Mouse (Mus musculus): Measurements from ENCODE around the gene Larp1. TPM values are rescaled to one million over a fixed set of nuclear protein-coding genes. Genes with fewer than 3 reads are reported as not detected.

Gene Larp1
- polyA plus RNA-seq, 1 experiment from 2014 or later, result 16.7 TPM

DNA sequence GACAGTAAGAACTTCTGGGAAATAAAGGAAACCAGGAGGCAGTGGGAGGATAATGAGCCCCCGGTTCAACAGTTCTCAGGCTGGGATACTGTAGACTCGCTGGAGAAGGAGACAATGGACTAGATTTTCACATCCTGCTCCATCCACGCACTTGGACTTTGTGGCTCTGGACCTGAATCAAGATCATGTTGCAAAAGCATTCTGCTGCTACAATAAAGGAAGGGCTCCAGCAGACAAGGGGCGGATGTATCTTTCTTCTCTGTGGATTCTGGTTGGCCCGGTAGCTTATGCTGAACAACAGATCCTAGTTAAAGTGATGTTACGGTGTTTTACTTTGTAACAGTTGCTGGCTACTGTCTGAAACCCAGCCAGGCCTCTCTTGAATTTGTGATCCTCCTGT lies 22.4 kb upstream of the Larp1 start:
- WGBS, result 74% methylated on average over 6 of the region's 6 CpGs
- H3K9ac ChIP-seq (ENCODE audit: low read depth, low read length), result no peak overlapping the region
- H3K27ac ChIP-seq (ENCODE audit: low read length), result 0 out of 2 replicates have a peak overlapping the region, but pooled peaks have one; percentile 8
- no peaks in the 10 kb centered on the region for H3K9me3 ChIP-seq (ENCODE audit: control insufficient read depth, low read length)
- H3K36me3 ChIP-seq (ENCODE audit: control insufficient read depth, insufficient read depth, low read length), result no peaks in the 10 kb centered on the region
- H3K4me3 ChIP-seq (ENCODE audit: low read length), result no peak overlapping the region
- peaks cover 16% of the 10 kb centered on the region for H3K4me1 ChIP-seq (ENCODE audit: control insufficient read depth, insufficient read depth, low read length)
- no peaks in the 10 kb centered on the region for H3K27me3 ChIP-seq (replicated peaks; ENCODE audit: control insufficient read depth, insufficient read depth, low read length)
- no peak overlapping the region for H3K4me2 ChIP-seq (ENCODE audit: low read depth, low read length)
- ATAC-seq, result peak; percentile 53

DNA sequence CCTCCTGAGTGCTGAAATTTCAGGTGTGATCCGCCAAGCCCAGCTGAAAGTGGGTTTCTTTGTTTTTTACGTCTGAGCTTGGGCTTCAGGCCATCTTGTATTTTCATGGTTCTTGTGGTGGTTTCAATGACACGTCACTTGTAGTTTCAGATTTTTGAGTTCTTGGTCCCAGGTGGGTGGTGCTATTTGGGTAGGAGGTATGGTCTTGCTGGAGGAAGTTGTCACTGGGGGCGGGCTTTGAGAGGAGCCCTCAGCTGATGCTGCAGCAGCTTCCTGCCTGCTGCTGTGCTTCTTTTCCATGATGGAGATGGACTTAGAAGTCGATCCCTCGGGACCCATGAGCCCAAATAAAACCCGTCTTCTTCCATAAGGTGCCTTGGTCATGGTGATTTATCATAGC lies 22.0 kb upstream of the Larp1 start:
- Histone ChIP-seq H3K27ac (ENCODE audit: low read length) (0 out of 2 replicates have a peak overlapping the region, but pooled peaks have one; percentile 8), H3K4me3 (ENCODE audit: low read length) (no peak overlapping the region), H3K4me2 (ENCODE audit: low read depth, low read length) (no peak overlapping the region), H3K4me1 (ENCODE audit: control insufficient read depth, insufficient read depth, low read length) (peaks cover 16% of the 10 kb centered on the region), H3K27me3 (replicated peaks; ENCODE audit: control insufficient read depth, insufficient read depth, low read length) (no peaks in the 10 kb centered on the region), H3K9ac (ENCODE audit: low read depth, low read length) (no peak overlapping the region), H3K36me3 (ENCODE audit: control insufficient read depth, insufficient read depth, low read length) (no peaks in the 10 kb centered on the region), H3K9me3 (ENCODE audit: control insufficient read depth, low read length) (no peaks in the 10 kb centered on the region)
- WGBS, result 93% methylated on average over 7 of the region's 7 CpGs
- no peak for ATAC-seq

DNA sequence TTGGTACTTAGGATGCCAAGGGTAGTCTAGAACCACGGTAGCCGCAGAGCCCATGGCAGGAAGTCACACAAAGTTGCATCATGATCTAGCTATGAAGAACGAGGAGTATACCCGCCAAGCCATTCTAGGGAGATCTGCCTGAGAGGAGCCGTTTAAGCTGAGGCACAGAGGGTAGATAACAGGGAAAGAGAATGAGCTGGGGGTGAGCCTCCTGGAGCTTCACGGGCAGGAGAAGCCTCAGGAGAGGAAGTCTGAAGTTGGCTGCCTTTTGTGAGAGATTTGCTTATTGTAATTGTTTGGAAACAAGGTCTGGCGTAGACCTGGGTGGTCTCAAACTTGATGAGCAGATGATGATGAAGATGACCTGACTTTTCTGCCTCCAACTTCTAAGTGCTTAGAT lies 10.7 kb upstream of the Larp1 start:
- H3K9ac ChIP-seq (ENCODE audit: low read depth, low read length), result no peak overlapping the region
- no peak for ATAC-seq
- WGBS, result 69% methylated on average over 7 of the region's 7 CpGs
- no peaks in the 10 kb centered on the region for H3K36me3 ChIP-seq (ENCODE audit: control insufficient read depth, insufficient read depth, low read length)
- H3K4me1 ChIP-seq (ENCODE audit: control insufficient read depth, insufficient read depth, low read length), result 0 out of 2 replicates have a peak, but pooled peaks cover 2% of the 10 kb centered on the region
- H3K4me2 ChIP-seq (ENCODE audit: low read depth, low read length), result no peak overlapping the region
- H3K27me3 ChIP-seq (replicated peaks; ENCODE audit: control insufficient read depth, insufficient read depth, low read length), result no peaks in the 10 kb centered on the region
- H3K27ac ChIP-seq (ENCODE audit: low read length), result no peak overlapping the region
- H3K9me3 ChIP-seq (ENCODE audit: control insufficient read depth, low read length), result no peaks in the 10 kb centered on the region
- no peak overlapping the region for H3K4me3 ChIP-seq (ENCODE audit: low read length)

DNA sequence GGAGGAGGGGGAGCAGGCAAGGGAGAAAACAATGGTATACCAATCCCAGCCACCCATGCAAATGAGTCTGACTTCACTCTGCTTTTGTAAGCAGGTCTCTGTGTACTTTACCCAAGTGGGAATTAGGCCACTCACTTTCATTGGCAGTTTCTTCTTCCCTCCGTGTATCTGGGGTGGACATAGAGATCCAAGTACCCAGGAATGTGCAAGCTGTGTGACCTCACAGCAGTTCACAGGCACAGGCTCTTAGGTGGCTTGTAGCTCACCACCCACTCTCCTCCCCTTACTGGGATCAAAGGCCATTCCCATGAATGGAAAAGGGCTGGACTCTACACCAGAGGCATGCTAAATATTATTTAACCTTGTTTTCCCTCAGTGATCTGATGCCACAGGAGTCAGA lies 10.0 kb upstream of the Larp1 start:
- WGBS, result 15% methylated on average over 1 of the region's 1 CpGs
- peak; percentile 93 for ATAC-seq

DNA sequence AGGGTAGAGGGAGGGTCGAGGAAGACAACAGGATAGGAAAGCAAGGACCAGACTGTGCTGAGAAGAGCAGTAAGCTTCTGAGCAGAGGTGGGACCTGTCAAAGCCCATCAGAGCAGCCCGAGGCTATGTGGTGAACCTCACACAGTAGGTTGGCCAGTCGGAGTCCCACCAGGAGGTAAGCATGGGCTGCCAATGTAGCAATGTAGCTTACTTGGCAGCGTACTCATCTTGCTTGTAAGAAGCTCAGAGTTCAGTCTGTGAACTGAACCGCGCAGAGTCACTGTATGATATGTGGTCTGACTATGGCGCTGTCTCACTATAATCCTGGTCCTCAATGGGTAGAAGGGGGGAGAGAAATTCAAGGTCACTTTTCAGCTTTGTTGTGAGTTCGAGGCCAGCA lies 5.7 kb upstream of the Larp1 start:
- Histone ChIP-seq H3K4me1 (ENCODE audit: control insufficient read depth, insufficient read depth, low read length) (peaks cover 7% of the 10 kb centered on the region), H3K9ac (ENCODE audit: low read depth, low read length) (no peak overlapping the region), H3K36me3 (ENCODE audit: control insufficient read depth, insufficient read depth, low read length) (no peaks in the 10 kb centered on the region), H3K27ac (ENCODE audit: low read length) (no peak overlapping the region), H3K4me3 (ENCODE audit: low read length) (no peak overlapping the region), H3K27me3 (replicated peaks; ENCODE audit: control insufficient read depth, insufficient read depth, low read length) (no peaks in the 10 kb centered on the region), H3K9me3 (ENCODE audit: control insufficient read depth, low read length) (no peaks in the 10 kb centered on the region), H3K4me2 (ENCODE audit: low read depth, low read length) (no peak overlapping the region)
- 87% methylated on average over 8 of the region's 8 CpGs for WGBS
- ATAC-seq, result no peak

More for the DNA sequence above, 10.0 kb upstream of the Larp1 start:
- H3K4me3 ChIP-seq (ENCODE audit: low read length), result no peak overlapping the region
- 0 out of 2 replicates have a peak overlapping the region, but pooled peaks have one; percentile 54 for H3K27ac ChIP-seq (ENCODE audit: low read length)
- no peaks in the 10 kb centered on the region for H3K27me3 ChIP-seq (replicated peaks; ENCODE audit: control insufficient read depth, insufficient read depth, low read length)
- 0 out of 2 replicates have a peak, but pooled peaks cover 2% of the 10 kb centered on the region for H3K4me1 ChIP-seq (ENCODE audit: control insufficient read depth, insufficient read depth, low read length)
- no peak overlapping the region for H3K9ac ChIP-seq (ENCODE audit: low read depth, low read length)
- H3K4me2 ChIP-seq (ENCODE audit: low read depth, low read length), result no peak overlapping the region
- no peaks in the 10 kb centered on the region for H3K9me3 ChIP-seq (ENCODE audit: control insufficient read depth, low read length)
- no peaks in the 10 kb centered on the region for H3K36me3 ChIP-seq (ENCODE audit: control insufficient read depth, insufficient read depth, low read length)

DNA sequence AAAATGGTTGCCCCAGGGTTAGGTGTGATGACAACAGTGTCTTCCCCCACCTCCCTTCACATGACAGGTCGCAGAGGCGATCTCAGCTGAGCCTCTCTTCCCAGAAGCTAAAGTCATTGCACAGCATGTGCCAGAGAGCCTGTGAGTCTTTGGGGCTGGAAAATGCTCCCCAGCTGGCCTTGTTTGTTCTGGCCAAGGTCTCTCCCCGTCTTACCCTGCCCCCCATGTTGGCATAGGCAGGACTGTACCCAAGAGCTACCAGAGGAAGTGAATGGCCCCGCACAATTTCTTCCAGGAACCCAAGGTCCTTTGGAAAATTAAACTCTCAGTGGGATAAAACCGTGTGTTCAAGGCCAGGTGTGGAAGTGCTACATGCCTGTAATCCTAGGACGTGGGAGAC lies 5.1 kb upstream of the Larp1 start:
- 76% methylated on average over 6 of the region's 6 CpGs for WGBS
- no peak overlapping the region for H3K27ac ChIP-seq (ENCODE audit: low read length)

DNA sequence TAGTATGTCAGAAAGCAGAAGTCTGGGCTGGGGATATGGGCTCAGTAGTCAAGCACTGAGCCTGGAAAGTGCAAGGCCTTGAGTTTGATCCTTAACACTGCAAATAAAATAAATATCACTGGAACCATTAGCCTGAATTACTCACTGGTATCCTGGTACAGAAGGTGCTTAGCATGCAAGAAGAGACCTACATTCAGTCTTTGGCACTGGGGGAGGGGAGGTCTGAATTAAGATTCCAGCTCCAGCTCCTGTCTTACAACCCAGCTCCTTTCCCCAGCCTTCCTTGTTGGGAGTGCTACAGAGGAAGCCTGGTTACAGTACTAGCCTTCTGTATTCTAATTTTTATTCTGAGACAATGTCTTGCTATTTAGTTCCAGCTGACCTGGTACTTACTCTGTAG lies 3.8 kb upstream of the Larp1 start:
- no peak overlapping the region for H3K9ac ChIP-seq (ENCODE audit: low read depth, low read length)
- no peak for ATAC-seq

More for the DNA sequence above, 5.1 kb upstream of the Larp1 start:
- Histone ChIP-seq H3K4me2 (ENCODE audit: low read depth, low read length) (no peak overlapping the region), H3K9me3 (ENCODE audit: control insufficient read depth, low read length) (no peaks in the 10 kb centered on the region), H3K9ac (ENCODE audit: low read depth, low read length) (no peak overlapping the region), H3K4me3 (ENCODE audit: low read length) (no peak overlapping the region), H3K27me3 (replicated peaks; ENCODE audit: control insufficient read depth, insufficient read depth, low read length) (no peaks in the 10 kb centered on the region), H3K4me1 (ENCODE audit: control insufficient read depth, insufficient read depth, low read length) (peaks cover 7% of the 10 kb centered on the region), H3K36me3 (ENCODE audit: control insufficient read depth, insufficient read depth, low read length) (no peaks in the 10 kb centered on the region)
- no peak for ATAC-seq

DNA sequence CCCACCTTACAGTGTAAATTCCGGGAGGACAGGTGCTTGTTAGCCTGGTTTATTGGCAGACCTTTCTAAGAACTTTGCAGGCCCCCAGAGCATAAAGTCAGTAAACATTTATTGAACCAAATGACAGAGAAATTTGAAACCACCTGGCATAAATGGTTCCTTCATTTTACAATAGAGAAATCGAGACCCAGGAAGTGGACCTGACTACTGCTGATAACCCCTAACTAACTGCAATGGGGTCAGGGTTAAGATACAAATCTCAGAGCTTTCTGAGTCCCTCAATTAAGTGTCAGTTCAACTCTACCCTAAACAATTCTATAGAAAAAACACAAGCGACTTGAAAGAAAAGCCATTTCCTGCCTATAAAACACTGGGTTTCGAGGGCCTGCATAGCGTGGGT lies 851 bp upstream of the Larp1 start:
- WGBS, result 8% methylated on average over 5 of the region's 5 CpGs
- peaks cover 26% of the 10 kb centered on the region for H3K4me1 ChIP-seq (ENCODE audit: control insufficient read depth, insufficient read depth, low read length)
- H3K4me3 ChIP-seq (ENCODE audit: low read length), result peak overlapping the region; percentile 97
- H3K27ac ChIP-seq (ENCODE audit: low read length), result peak overlapping the region; percentile 87
- peak overlapping the region; percentile 93 for H3K4me2 ChIP-seq (ENCODE audit: low read depth, low read length)
- H3K36me3 ChIP-seq (ENCODE audit: control insufficient read depth, insufficient read depth, low read length), result no peaks in the 10 kb centered on the region
- H3K27me3 ChIP-seq (replicated peaks; ENCODE audit: control insufficient read depth, insufficient read depth, low read length), result no peaks in the 10 kb centered on the region
- peak; percentile 2; the same call in 1 of the 2 replicates for ATAC-seq
- H3K9ac ChIP-seq (ENCODE audit: low read depth, low read length), result peak overlapping the region; percentile 80
- H3K9me3 ChIP-seq (ENCODE audit: control insufficient read depth, low read length), result no peaks in the 10 kb centered on the region

More for the DNA sequence above, 3.8 kb upstream of the Larp1 start:
- Histone ChIP-seq H3K4me1 (ENCODE audit: control insufficient read depth, insufficient read depth, low read length) (peaks cover 7% of the 10 kb centered on the region), H3K9me3 (ENCODE audit: control insufficient read depth, low read length) (no peaks in the 10 kb centered on the region), H3K27me3 (replicated peaks; ENCODE audit: control insufficient read depth, insufficient read depth, low read length) (no peaks in the 10 kb centered on the region), H3K4me3 (ENCODE audit: low read length) (no peak overlapping the region), H3K36me3 (ENCODE audit: control insufficient read depth, insufficient read depth, low read length) (no peaks in the 10 kb centered on the region), H3K27ac (ENCODE audit: low read length) (no peak overlapping the region), H3K4me2 (ENCODE audit: low read depth, low read length) (no peak overlapping the region)

DNA sequence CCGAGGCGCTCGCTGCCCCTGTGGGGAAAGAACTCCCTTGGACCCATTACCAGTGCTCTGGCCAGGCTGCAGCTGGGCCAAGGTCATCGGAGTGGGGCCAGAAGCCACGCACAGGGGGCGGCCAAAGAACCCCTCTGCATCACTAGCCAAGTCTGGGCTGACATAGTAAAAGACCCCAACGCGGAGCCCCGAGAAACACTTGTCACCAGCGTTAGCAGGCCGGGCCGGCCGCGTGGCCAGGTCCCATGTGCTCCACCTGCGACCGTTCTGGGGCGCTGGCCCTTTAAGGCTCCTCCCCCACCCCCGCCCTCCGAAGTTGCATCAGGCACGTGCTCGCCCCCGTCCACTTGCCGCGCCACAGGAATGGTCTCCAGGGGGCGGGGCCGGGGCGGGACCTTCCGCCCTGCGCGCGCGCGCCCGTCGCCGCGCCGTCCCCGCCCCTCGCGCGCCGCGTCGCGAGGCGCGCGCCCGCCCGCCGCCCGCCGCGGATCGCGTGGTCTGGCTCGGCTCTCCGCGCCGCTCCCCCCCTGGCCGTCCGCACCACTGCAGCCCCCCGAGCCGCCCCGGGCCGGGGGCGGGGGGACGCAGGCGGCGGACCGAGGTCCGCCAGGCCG lies 320 bp upstream of the Larp1 start:
- Histone ChIP-seq H3K4me2 (ENCODE audit: low read depth, low read length) (peak overlapping the region; percentile 93), H3K36me3 (ENCODE audit: control insufficient read depth, insufficient read depth, low read length) (no peaks in the 10 kb centered on the region), H3K9ac (ENCODE audit: low read depth, low read length) (peak overlapping the region; percentile 96), H3K4me3 (ENCODE audit: low read length) (peak overlapping the region; percentile 97), H3K9me3 (ENCODE audit: control insufficient read depth, low read length) (no peaks in the 10 kb centered on the region), H3K27ac (ENCODE audit: low read length) (peak overlapping the region; percentile 92), H3K27me3 (replicated peaks; ENCODE audit: control insufficient read depth, insufficient read depth, low read length) (no peaks in the 10 kb centered on the region), H3K4me1 (ENCODE audit: control insufficient read depth, insufficient read depth, low read length) (peaks cover 26% of the 10 kb centered on the region)
- ATAC-seq, result peak; percentile 92
- WGBS, result under 1% methylated on average over 54 of the region's 74 CpGs
